ENCODE assay signal across 11 mouse cellular contexts in the genomic region with DNA sequence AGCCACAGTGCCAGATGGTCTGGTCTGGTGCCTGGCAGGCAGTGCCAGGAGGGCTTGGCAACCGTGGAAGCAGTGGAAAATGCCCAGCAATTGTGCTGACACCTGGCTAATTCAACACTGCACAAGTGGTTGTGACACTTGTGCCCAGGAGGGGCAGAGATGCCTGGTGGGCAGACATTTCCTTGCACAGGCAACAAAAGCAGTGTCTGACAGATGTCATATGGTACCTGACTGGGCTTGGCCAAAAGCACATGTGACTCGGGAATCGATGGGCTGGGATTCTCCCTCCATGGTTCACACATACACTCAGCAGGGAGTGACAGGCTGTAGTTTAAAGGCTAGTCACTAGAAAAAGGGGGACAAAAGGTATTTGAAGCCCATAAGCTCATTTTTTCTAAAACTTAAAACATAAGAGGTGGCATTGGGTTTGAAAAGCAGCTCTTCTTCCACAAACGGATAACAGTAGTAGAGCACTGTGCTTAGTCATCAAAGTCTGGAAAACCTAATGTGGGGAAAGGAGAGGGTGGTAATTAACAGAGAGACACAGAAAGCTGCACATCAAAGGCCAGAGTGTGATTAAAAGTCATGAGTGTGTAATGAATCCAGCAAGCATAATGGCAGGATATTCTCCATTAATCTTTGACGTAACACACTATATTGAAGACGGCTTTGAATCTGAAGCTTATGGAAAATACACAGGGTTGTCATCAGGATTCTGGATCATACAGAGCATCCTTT.
DNase-seq lines count a peak whose midpoint lies in the region.
"Had no signal": no experiment of that assay in that cellular context is flagged by ENCODE, and none has a peak within 500 bp of the region (broad histone marks: within the 10 kb centered on the region; RNA-seq: fewer than 3 reads in every experiment).

No protein-coding gene starts in this region.

- H3K4me3 ChIP-seq in forebrain, embryonic 10.5 days, result no peak overlapping the region
- H3K4me3 ChIP-seq: embryonic facial prominence, embryonic 12.5 days; myocyte had no signal

- H3K27ac ChIP-seq in forebrain, embryonic 10.5 days, result 0 out of 2 replicates have a peak overlapping the region, but pooled peaks have one; percentile 44
- H3K27ac ChIP-seq: embryonic facial prominence, embryonic 12.5 days had no signal

- H3K36me3 ChIP-seq in forebrain, embryonic 10.5 days (replicated peaks), result no peaks in the 10 kb centered on the region
- H3K36me3 ChIP-seq: embryonic facial prominence, embryonic 12.5 days had no signal

- no peaks in the 10 kb centered on the region for H3K9me3 ChIP-seq in forebrain, embryonic 10.5 days
- H3K9me3 ChIP-seq: embryonic facial prominence, embryonic 12.5 days had no signal

- WGBS in forebrain, embryonic 10.5 days, result 55% methylated on average over 6 of the region's 6 CpGs

- no peaks in the 10 kb centered on the region for H3K27me3 ChIP-seq in forebrain, embryonic 10.5 days (ENCODE audit: poor library complexity, severe bottlenecking)
- H3K27me3 ChIP-seq: embryonic facial prominence, embryonic 12.5 days had no signal

- DNase-seq in right cerebral cortex, postnatal 4 days, result peak; percentile 18
- DNase-seq in right cerebral cortex, postnatal 36 days (ENCODE audit: low spot score in 2 of 2), result no peak
- peak; percentile 15 for DNase-seq in forebrain, embryonic 10.5 days (ENCODE audit: extremely low spot score, low spot score)
- peak; percentile 3 to 19 for DNase-seq in layer of hippocampus, adult 8-10 months (ENCODE audit: low spot score in 2 of 2)
- no peak for DNase-seq in ovary, postnatal 36 days (ENCODE audit: low spot score)
- no peak for DNase-seq in spleen, postnatal 10 days (ENCODE audit: low spot score in 2 of 2)
- no peak for DNase-seq in c-Kit-positive CD71-positive TER-119-positive erythroid progenitor cells, embryonic 14.5 days (ENCODE audit: low spot score)
- DNase-seq in T-cell, adult 2 months (ENCODE audit: low spot score), result no peak
- DNase-seq: lung, adult 18-20 months had no signal

- H3K4me1 ChIP-seq in forebrain, embryonic 10.5 days, result peaks cover 16% of the 10 kb centered on the region; the same call in 1 of the 2 replicates
- H3K4me1 ChIP-seq: embryonic facial prominence, embryonic 12.5 days had no signal

Comparison
In these comparisons a context has a peak if more than half of its experiments do, and no peak if none do; other contexts are left out.
1. DNase-seq: peak in right cerebral cortex, postnatal 4 days (single experiment), forebrain, embryonic 10.5 days (single experiment) and layer of hippocampus, adult 8-10 months (2 of 2); none in right cerebral cortex, postnatal 36 days (0 of 2), ovary, postnatal 36 days (single experiment), spleen, postnatal 10 days (0 of 2), c-Kit-positive CD71-positive TER-119-positive erythroid progenitor cells, embryonic 14.5 days (single experiment) and T-cell, adult 2 months (single experiment).